Mouse (Mus musculus): ENCODE data around the gene Stat5a.

Stat5a gene

DNA sequence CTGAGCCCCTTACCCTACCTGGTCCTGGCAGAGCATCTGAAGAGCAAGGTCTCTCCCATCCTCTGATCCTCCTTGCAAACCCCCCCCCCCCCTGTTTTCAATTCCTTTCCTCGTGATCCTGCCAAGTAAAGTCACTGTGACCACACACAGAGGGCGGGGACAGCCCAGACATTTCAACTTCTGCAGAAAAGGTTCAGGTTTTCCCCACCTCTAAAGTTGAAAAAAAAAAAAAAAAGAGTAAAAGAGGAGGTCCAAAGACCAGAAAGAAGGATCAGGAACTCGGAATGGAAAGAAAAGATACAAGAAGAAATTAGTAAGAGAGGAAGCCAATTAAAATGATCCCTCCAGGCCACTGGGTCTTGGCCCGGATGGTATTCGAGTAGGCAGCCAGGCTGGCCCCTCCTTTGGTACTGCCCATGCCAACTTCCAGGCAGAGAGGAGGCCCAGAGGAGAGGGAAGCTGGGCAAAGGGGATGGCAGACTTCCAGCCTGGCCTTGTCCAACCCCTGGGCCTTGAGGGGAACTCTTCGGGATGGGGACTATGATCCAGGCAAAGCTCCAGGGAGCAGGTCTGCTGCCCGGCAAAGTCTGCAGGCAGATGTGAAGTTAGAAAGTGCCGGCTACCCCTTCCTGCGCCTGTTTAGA is at the start of gene Stat5a:
Gene Stat5a (plus strand): TSS at position 417 of the 644 bp plus-strand sequence.
- DNase-seq (ENCODE audit: low spot score) = no peak

DNA sequence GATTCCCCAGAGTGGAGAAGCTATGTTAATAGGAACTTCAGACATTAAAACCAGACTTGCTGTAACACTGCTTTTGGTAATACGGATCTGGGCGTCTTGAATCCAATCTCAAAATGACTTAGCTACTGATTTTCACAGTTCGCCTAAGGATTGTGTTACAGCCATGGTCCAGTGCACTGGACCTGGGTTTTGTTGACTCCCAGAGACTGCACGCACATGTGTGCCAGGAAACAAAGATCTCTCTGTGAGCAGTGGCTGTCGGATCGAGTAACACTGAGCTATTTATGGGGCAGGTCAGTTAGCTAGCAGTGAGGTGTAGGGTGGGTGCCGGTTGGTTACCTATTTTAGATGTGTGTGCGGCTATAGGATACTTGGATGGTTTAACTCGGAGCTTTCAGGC is 48.6 kb upstream of the Stat5a start:
- no peak for DNase-seq (ENCODE audit: low spot score)

DNA sequence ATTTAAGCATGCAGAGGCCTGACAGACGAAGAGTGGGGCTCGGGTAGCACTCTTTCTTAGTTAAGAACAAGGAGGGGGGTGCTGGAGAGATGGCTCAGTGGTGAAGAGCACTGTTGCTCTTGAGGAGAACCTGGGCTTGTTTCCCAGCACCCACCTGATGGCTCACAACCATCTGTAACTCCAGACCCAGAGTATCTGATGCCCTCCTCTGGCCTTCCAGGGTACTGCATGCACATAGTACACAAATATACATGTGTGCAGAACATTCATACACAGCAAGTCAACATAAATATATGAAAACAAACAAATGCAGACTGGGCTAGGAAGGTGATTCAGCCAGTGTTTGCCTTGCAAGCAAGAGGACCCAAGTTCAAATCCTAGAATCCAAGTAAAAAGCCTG is 48.0 kb upstream of the Stat5a start:
- DNase-seq (ENCODE audit: low spot score) = no peak

DNA sequence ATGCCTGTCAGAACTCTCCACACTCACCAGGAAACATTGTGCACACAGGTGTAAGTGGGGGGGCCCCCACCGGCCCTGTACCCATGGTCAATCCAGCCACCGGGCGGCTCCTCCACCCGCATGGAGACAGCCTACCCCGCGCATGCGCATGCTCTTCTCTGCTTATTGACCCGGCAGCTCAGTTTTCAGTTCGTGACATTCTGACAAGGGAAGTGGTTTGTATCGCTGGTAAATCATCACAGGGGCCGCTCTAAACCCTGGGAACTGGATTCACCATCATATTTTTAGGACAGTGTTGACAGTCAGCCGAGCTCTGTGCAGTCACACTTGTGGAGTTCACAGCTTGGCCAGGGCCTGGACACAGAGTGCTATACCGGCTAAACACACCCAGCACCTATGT is 44.7 kb upstream of the Stat5a start:
- DNase-seq (ENCODE audit: low spot score) = peak; percentile 89

DNA sequence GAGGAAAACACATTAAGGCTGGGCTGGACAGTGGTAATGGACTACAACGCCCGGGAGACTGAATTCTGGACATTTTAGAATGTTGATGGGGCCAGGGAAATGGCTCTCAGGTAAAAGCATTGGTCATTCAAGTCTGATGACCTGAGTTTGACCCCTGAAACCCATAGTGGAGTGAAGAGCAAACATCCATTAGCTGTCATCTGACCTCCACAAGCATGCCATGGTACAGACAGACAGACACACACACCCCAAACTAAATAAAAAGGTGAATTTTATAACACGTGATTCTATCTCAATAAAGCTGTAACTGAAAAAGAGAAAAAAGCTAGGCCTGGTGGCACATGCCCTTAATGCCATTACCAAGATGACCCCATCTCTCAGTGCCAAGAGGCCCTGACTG is 42.8 kb upstream of the Stat5a start:
- no peak for DNase-seq (ENCODE audit: low spot score)

DNA sequence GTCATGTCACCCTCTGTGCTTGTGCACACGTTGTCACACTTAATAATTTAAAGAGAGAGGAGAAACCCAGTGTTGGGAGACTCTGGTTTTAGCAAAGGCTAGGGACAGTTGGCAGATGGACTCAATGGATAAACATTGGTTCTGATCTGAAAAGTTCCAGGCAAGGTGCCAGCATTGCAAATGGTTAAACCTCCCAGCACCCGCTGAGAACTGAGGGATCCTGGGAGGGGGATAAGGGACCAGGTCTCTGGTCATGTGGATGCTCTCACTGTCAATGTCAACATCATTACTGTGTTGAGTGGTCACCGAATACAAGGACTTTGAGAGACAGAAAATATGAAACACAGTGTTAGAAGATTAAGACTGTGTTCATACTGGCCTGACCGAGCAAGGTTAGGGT is 42.4 kb upstream of the Stat5a start:
- no peak for DNase-seq (ENCODE audit: low spot score)

DNA sequence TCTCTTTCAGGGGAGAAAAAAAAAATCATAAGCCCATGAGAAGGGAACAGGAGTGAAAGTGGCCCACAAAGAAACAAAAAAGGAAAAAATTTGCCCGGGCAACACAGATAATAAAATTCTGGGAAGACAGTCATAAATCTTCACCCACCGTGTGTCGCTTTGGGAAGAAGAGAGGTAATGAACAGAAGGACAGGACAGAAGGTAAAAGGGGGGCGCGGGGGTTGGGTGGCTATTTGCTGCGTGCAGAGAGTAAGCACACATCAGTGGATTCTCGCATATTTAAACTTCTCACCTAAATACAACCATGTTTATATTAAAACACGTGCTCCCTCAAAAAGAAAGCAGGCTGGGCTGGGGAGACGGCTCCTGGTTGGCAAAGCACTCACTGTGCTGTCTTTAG is 41.8 kb upstream of the Stat5a start:
- no peak for DNase-seq (ENCODE audit: low spot score)

DNA sequence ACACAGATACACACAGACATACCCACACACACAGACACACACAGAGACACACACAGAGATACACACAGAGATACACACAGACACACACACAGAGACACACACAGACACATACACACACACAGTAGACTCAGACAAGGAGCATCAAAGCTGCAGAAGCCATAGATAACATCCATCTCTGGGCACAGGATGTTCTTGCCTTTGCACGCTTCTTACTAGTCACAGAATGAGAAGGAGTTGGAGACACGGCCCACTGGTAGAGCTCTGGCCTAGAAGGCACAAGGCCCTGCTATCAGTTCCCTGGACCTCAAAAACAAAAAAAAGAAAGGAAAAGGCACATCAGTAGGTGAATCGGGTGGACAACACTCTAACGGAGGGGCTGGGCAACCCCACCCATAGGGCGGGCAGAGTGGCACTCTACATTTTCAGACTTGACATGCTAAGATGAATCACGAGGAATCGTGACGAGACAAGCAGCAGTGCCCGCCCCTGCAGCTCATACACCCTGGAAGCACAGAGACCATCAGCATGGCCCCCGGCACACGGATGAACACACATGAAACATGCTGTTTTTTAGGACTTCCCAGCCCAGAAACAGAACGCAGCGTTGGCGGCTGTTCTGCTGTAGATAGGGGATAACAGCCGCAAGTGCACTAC is 40.7 kb upstream of the Stat5a start:
- peak; percentile 56 for DNase-seq (ENCODE audit: low spot score)

DNA sequence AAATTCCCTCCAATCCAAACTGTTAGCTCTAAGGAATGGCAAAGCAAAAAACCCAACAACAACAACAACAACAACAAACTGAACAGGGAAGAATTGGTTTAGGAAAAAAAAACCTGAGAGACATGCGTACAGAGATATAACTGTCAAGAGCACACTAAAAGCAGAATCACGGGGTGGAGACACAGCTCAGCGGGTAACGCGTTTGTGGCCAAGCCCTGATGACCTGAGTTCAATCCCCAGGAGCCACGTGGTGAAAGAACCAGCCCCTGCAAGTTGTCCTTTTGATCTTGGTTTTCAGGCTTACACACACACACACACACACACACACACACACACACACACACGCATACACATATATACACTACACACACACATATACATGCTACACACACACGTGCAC is 40.1 kb upstream of the Stat5a start:
- DNase-seq (ENCODE audit: low spot score) = peak; percentile 49

DNA sequence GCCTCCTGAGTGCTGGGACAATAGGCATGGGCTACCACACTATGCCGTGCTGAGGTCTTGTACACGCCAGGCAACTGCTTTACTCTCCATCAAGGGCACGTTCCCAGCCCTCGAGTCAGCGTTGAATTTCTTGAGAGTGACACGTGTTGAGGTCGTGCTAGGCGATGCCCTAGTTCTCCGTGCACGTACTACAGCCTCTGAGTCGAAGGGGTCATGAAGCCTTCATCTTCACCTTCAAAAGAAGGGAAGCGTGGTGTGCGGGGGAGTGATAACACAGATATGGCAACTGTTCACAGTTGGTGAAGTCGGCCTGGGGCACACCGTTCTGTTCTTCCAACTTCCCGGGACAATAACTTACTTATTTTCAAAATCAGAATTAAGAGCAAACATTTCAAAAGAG is 39.5 kb upstream of the Stat5a start:
- peak; percentile 74 for DNase-seq (ENCODE audit: low spot score)

DNA sequence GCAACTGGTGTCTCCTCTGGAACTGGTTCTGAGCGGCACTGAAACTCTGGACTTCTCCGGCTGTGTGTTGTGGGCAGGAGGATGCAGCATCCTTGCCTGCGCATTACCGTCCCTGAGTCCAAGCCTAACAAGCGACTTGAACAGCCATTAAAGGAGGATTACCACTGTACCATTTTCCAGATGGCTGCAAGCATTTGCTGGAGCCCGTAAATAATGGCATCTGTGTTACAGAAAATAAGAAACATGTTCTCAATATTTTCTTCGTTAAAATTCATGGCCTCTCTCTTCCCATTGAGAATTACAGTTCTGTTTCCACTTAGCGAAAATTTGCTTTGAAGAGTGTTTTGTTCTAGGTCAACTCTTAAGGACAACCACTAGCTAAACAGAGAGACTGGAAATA is 39.1 kb upstream of the Stat5a start:
- no peak for DNase-seq (ENCODE audit: low spot score)

DNA sequence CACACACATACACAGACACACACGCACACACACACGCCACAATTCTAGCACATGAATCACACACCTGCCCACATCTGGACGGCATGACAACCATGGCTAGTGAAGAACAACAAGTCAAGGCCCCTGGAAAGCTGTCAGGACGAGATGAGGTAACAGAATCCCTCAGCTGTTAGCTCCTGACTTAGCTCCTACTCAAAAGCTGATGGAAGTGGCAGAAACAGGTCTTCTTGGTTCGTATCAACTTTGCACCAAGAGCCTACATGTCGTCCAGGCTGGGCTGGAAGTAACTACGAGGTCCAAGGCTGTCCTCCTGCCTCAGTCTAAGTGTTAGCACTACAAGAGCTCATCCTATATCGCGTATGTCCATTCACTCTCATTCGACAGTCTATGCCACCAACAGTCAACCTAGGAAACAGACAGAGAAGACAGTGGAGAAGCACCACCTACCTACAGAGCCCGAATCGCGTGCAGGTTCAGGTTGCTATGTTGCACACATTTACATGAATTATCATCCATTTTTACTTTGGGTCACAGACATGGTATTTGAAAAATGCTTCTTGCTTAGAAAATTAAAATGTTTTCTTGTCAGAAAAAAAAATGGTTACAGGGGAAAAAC is 37.4 kb upstream of the Stat5a start:
- DNase-seq (ENCODE audit: low spot score) = peak; percentile 52

DNA sequence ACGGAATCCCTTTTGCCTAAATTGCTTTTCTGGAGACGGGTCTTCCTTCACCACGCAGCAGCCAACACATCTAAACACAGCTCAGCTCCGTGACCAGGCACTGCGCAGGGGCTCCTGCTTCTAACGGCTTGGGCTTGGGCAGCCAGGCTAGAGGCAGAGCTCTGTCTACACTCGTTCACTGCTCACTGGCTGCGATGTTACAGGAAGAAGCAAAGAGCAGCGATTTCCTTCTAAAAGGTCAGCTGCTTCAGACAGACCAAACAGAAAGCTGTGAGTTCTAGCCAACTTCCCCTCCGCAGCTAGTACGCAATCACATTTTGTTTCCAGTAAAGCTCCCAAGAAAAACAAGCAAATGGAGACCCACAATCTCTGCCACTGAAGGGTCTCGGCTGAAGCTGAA is 36.8 kb upstream of the Stat5a start:
- peak; percentile 85 for DNase-seq (ENCODE audit: low spot score)

DNA sequence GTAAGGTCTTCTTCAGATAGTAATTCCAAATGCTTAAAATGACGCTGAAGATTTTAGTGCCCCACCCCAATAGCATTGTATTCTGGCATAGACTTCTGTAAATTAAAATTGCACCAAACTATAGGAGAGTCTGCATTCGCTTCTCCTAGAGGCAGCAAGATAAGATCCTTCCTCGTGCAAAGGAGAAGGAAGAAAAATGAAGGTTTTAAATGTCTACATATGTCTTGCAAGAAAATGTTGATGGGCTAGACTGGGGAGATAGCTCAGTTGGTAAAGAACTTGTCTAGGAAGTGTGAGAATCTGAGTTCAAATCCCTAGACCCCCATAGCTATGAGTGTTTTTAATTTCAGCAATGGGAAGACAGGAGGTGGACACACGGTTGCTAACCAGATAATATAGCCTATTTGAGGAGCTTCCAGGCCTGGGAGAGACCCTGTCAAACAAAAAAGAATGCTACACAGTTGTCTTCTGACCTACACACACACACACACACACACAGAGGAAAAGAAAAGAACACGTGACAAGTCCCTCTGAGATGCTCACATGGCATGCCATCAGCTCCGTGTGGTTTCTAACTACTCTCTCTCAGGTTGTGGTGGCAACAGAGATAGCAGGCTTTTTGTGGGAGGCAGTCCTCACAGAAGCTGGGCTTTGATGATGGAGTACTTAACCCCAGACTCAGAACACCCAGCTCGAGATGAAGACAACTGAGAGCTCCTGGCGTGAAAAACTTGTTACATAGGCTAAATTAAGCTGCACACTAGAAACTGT is 35.4 kb upstream of the Stat5a start:
- DNase-seq (ENCODE audit: low spot score) = peak; percentile 92

DNA sequence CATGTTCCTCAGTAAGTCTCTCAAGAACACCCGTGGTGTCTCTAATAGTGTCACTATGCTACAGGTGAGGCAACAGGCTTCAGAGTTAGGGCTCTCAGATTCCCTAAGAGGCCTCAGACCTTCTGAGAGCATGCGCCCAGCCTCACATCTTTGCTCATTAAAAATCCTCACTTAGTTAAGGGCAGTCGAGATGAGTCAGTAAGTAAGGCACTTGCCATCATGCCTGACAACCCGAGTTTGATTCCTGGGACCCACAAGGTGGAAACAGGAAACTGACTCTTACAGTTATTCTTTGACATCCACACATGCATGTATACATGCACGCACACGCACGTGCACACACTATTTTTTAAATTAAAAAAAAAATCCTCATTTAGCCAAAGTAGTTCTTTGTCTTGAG is 34.7 kb upstream of the Stat5a start:
- DNase-seq (ENCODE audit: low spot score) = peak; percentile 44

DNA sequence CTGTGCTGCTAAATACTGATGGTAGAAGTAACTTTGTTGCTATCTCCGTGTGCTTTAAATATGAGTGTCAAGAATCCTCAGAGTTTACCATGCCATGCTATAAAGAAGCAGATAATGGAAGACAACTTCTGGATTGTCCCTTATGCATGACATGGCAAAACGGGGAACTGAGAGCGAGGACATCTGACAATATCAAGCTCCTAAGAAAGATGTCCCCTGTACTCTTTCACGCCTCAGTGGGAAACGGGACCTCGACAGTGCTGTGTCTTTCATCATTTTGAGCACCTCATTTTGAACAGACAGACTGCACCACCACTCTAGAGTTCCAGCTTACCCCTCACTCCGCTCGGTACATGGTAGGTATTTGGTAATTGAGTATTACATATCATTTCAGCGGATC is 33.7 kb upstream of the Stat5a start:
- DNase-seq (ENCODE audit: low spot score) = no peak

DNA sequence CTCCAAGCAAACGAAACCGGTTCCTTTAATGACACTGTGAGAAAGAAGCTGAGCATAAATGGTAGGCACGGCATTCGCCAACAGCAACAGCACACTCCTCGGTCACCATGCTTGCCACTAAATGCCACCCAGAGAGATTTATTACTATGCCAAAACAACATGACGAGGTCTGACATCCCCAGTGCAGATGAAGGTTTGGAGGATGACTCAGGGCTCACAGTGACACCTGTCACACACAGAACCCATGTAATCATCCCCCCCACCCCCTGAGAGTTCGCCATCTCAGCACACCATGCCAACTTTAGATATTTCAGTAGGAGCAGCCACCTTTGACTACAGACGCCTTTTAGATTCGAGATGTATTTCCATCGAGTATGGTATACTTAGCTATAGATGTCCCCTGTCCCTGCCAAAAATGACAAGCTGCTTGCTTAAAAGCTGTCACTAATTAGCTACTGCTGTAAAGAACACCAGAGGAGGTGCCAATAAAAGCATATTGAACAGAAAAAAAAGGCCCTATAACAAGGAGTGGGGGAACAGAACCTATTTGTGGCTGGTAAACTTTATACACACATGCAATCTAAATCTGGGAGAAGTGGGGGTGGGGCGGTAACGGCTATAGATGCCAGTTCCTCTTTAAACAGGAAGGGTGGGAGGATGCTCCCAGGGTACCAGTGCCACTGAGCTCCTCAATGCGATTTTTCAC is 32.8 kb upstream of the Stat5a start:
- DNase-seq (ENCODE audit: low spot score) = no peak

DNA sequence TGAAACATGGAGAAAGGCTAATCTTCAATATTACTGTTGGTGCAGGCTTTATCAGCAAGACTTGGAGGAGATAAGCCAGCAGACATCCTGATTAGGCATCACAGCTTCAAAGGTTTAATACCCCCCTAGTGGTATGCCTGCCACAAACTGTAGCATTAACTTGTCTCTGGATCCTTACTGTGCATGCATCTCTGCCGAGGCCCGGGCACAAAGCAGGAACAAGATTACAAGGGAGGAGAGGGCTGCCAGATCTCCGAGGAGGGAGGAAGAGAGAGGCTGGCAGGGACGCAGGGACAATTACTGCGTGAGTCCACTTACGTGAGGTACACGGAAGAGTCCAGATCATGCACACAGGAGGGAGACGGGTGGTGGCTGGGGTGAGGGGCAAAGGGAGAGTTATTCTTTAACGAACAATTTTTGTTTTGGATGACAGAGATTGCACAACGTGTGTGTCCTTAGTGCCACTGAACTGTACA is 30.4 kb upstream of the Stat5a start:
- no peak for DNase-seq (ENCODE audit: low spot score)

DNA sequence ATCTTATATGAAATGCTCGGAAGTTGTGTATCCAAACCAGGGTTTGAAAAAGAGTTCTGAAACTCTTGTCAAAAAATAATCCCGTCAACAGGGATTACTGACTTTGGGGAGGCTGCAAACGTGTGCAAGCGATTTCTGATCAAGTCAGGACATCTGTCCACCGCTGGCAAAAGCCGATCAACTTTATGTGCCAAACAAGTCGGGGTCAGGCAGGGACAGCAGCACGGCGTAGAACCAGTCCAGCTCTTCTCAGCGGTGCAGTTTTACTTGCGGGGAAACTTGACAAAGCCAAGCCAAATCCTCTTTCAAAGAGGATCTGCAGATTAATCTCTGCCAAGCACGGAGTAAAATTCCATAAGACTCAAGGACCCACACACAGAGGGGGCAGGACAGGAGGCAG is 29.5 kb upstream of the Stat5a start:
- no peak for DNase-seq (ENCODE audit: low spot score)

DNA sequence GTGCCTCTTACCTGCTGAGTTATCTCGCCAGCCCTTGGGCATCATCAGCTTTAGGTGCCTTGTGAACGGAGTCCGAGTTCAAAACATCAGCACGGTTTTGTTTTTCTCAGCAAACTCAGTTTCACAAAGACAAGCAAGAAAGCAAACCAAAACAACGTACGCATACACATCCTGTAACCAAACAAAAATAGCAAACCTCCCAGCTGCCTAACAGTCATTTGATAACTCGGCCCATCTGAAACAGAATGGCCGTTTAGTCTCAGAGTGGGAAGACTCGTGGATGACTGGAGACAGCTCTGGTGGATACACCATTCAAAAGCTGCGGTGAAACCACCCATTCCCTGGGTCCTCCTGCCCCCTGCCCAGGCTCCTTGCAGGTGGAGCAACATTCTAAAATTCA is 27.8 kb upstream of the Stat5a start:
- no peak for DNase-seq (ENCODE audit: low spot score)

DNA sequence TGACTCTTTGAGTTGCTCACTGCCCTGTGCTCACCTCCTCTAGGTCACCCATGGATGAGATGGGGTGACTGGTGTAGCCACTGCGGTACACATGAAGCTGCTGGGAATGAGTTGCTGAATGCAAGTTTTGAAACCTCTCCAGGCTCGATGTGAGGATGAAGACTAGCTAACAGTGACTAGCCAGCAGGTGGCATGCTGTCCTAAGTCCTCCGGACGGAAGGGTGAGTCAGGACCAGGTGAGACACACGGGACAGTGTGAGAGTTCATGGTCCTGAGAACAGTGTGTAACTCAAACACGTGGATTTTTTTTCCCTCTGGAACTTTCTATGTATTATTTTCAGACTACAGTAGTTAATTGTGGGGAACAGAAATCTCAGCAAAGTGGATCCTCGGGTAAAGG is 25.7 kb upstream of the Stat5a start:
- no peak for DNase-seq (ENCODE audit: low spot score)

Data from T-cell, adult 2 months (primary cell).